Mouse (Mus musculus): Measurements from ENCODE around the gene Sugt1.

GRCm38 (mm10) chr14:79617121-79617828 is 29.8 kb downstream of the Sugt1 start:
- TF ChIP-seq GATA1 (IDR thresholded peaks at IDR 0.05; ENCODE audit: borderline replicate concordance, low read length), result no peak
- no peak for TF ChIP-seq FLI1 (IDR thresholded peaks at IDR 0.05; ENCODE audit: low read length)
